Mouse (Mus musculus) CD4-positive naive resting alpha-beta T cell, adult 76 days (primary cell): ENCODE data around the gene Agrp. TPM values are rescaled to one million over a fixed set of nuclear protein-coding genes. Genes with fewer than 3 reads are reported as not detected.

Experiments used
- total RNA-seq: library from RNA; stranded (reverse); gene quantifications from one replicate; pipeline ENCODE4 v1.2.4, GENCODE M21; 2023

Gene Agrp
- not detected for total RNA-seq

DNA sequence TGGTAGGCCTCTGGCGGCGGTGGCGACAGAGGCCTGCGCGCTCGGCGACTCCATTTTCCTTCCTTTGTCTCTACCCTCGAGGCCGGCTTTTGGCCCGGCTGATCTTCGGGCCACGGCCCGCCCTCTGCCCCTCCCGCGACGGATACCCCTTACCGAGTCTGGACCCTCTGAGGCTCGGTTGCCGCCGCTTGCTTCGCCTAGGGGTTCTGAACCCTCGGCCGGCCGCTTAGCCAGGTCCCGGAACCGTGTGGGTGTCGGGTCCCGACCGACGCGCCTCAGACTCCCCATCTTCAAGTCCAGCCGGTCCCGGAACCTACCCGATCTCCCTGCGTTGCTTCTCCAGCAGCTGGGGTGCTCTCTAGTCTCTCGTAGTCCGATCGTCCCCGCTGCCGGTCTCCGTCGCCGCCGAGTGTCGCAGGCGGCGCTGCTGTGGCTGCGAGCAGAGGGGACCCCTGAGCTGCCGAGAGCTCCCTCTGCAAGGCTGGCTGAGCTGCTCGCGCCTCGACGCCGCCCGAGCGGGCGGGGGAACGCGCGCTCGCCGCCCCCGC, at the start of gene Agrp:
Agrp (minus strand) TSS at position 431 of the 548 bp plus-strand sequence.

DNA sequence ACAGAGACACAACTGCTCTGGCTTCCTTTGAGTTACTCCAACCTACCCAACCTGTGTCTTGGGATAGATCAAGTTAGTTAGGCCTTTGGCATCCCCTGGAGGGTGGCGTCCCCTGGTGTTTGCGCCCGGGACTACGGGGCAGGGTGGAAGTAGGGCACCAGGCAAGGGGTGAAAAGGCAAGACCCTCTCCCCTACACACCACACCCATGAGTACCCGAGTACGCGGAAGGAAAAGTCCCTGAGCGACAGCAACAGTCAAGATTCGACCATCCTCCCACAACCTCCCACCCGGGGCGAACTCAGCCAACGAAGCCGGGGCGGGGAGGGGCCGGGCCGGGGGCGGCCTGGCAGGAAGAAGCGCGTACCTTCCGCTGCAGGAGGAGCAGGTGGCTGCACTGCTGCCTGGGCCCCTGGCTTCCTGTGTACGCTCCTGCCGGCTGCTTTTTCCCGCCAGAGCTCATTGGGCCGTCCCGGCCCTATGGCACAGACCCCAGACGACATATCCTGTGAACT, 48.7 kb upstream of the Agrp start, which contains the start of gene Carmil2:
Carmil2 (plus strand) TSS at position 479 of the 513 bp plus-strand sequence.

DNA sequence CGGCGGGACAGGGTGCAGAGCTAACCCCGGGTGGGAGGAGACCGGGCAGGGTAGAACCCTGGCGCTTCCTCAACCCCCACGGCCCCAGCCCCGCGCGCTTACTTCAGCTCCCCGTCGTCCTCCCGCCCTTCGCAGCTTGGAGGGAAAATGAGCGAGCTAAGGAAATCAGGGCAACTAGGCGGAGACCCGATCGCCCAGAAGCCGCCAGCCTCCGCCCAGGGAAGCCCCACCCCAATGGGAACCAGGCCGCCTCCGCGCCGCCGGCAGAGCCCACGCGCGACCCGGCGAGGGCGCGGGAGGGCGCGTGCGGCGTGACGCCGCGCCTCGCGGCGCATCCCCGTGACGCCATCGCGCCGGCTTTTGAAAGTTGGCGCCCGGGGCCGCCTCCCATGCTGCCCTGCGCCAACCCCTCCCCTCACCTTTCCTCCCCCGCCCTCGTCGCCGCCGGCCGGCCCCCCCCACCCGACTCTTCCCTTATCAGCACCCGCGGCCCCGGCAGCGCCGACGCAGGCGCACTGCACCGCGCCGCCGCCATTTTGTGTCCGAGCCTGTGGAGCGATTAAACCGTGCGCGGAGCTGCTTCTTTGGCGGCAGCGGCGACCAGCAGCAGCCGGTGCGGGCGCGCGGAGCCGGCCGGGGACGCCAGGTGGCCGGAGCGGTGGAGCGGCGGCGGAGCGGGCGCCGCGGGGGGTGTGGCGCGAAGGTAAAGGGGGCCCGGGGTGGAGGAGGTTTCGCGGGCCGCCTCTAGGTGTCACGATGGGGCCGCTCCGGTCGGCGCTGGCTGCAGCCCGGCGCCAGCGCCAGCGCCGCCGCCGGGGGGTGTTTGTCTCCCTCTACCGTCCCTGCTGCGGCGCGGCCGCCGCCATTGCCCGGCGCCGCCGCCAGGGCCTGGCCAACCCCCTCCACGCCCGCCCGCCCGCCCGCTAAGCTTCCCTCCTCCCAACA, 903 bp downstream of the Agrp start, which contains the start of gene Ctcf:
Ctcf (plus strand) TSS at position 551 of the 945 bp plus-strand sequence.

DNA sequence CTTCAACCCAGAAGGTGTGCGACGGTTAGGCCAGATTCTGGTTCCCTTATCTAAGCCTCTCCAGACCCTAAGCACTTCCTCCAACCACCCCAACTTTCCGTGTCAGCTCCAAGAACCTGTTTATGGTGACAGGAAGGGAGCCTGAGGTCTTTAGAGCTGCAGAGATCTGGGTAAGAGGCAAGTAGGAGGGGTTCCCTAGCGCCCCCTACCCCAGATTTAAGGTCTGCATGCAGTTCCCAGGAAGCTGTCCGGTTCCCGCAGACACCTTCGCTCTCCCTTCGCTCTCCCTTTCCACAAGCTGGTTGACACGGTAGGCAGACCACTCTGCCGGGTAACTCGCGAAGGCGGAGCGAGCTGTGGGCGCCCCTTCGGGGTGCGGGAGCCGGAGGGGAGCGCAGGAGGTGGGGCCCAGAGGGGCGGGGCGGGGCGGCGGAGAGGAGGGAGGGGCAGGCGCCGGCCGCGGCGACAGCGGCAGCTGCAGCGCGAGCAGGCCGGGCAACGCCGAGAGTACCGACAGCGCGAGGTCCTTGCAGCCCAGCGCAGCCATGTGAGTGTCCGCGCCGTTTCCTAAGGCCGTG, 32.3 kb downstream of the Agrp start, which contains the start of gene Ripor1:
Ripor1 (plus strand) TSS at position 452 of the 578 bp plus-strand sequence.

DNA sequence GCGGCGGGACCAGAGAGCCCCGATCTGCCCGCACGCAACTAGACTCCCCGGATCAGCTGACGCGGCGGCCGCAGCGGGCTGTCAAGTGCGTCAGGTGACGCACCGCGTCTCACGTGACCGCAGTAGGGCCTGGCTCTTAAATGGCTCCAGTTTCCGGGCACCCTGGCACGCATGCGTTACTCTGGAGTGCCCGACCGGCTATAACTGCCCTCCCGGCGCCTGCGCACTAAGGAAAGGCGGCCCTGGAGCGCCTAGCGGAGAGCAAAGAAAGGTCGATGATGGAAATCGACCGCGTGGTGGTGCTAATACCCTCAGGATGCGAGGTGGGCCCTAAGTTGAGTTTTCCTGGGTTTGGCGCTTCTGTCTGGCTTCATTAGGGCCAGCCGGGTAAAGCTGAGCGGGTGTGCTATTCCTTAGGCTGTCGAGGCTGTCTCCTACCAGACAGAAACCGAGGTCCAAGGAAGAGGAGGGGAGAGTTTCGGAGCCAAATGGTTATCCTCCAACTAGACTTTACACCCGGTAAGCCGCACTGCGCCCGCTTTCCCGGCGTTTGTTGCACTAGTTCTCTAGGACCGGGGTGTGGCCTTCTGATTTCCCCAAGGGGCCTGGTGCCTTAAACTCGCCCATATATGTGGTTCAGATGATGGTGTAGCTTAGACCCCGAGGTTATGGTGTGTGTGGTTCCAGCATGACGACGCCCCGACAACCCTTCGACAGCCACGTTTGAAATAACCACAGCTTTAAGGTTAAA, 71.1 kb downstream of the Agrp start, which contains the start of gene Atp6v0d1:
Atp6v0d1 (minus strand) TSS at position 96 of the 751 bp plus-strand sequence.

DNA sequence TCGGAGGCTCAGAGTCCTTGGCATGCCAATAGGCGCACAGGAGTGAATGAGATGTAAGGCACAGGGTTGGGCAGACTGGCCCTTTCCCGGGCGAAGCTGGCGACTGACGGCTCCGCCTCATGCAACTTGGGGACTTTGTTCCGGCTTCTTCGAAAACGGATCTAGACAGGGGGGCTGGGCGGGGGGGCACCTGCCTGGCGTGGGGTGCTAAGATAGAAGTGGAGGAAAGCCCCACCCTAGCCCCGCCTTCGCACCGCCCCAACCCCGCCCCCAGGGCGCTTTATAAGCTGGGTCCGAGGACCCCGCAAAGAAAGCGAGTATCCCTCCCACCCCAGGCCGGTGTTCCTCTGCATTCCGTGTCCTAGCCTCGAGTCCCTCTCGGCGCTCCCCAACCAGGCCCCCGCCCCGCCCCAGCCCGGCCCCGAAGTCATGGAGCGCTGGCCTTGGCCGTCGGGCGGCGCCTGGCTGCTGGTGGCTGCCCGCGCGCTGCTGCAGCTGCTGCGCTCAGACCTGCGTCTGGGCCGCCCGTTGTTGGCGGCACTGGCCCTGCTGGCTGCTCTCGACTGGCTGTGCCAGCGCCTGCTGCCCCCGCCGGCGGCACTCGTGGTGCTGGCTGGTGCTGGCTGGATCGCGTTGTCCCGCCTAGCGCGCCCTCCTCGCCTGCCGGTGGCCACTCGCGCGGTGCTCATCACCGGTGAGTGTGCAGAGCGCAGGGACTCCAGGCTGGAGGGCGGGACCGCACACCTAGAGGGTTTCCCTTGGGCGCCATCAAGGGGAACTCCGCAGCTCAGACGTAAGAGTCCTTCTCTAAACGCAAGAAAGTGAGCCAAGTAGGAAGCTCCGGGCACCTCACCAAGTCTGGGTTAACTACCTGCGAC, 118.5 kb downstream of the Agrp start, which contains the start of gene Hsd11b2:
Hsd11b2 (plus strand) TSS at position 320 of the 878 bp plus-strand sequence.

Other genes with a start within 250 kb of the Agrp start
- not detected for gene Kctd19, start 223.9 kb downstream of the Agrp start, total RNA-seq
- not detected for gene Lrrc36, start 223.8 kb downstream of the Agrp start, total RNA-seq
- 0.82 TPM for gene Tppp3, start 165.9 kb downstream of the Agrp start, total RNA-seq
- gene Zdhhc1, start 140.5 kb downstream of the Agrp start, total RNA-seq = 4.3 TPM
- not detected for gene Hsd11b2, start 118.6 kb downstream of the Agrp start, total RNA-seq
- gene Atp6v0d1, start 71.3 kb downstream of the Agrp start, total RNA-seq = 82.3 TPM
- 19.3 TPM for gene Ripor1, start 32.1 kb downstream of the Agrp start, total RNA-seq
- 147 TPM for gene Ctcf, start 825 bp downstream of the Agrp start, total RNA-seq
- 141 TPM for gene Carmil2, start 48.9 kb upstream of the Agrp start, total RNA-seq
- gene Acd, start 63.7 kb upstream of the Agrp start, total RNA-seq = 53.3 TPM
- 8.4 TPM for gene Pard6a, start 63.8 kb upstream of the Agrp start, total RNA-seq
- gene 4933405L10Rik, start 70.3 kb upstream of the Agrp start, total RNA-seq = not detected
- gene Enkd1, start 70.8 kb upstream of the Agrp start, total RNA-seq = 1.3 TPM
- 2.9 TPM for gene Gfod2, start 121.3 kb upstream of the Agrp start, total RNA-seq
- 141 TPM for gene Ranbp10, start 190.0 kb upstream of the Agrp start, total RNA-seq
- gene Tsnaxip1, start 190.3 kb upstream of the Agrp start, total RNA-seq = not detected
- gene Cenpt, start 215.9 kb upstream of the Agrp start, total RNA-seq = 30.7 TPM
- gene Thap11, start 217.7 kb upstream of the Agrp start, total RNA-seq = 15.0 TPM
- 23.4 TPM for gene Nutf2, start 223.2 kb upstream of the Agrp start, total RNA-seq
- gene Edc4, start 243.5 kb upstream of the Agrp start, total RNA-seq = 92.0 TPM